Mouse (Mus musculus) MEL (cell line): ENCODE measurements around the gene Nacad. TPM values are rescaled to one million over a fixed set of nuclear protein-coding genes. Genes with fewer than 3 reads are reported as not detected.

Source experiments
- DNase-seq: peaks from one replicate; pipeline ENCODE4 v3.0.0; 2011; ENCODE audit warnings: low read depth, low spot score
- H3K27ac ChIP-seq: 2 replicates; pipeline ENCODE4 v1.5.1; 2012; ENCODE audit warnings: low read depth, mild to moderate bottlenecking, control low read depth, low read length, moderate library complexity; ENCODE audit not compliant: control insufficient read depth
- H3K27me3 ChIP-seq, 2 experiments: fragments of 150-350 bp in 1 of 2; sonication (generic) in 1 of 2; 2 replicates each; pipeline ENCODE4 v1.6.1; 2012; ENCODE audit warnings: low read length in 2 of 2, mild to moderate bottlenecking in 2 of 2, improper control_type of control experiment in 1 of 2, moderate library complexity in 1 of 2; ENCODE audit not compliant: insufficient read depth in 2 of 2, control insufficient read depth in 1 of 2
- H3K36me3 ChIP-seq, 2 experiments: 2 replicates each; pipeline ENCODE4 v1.6.1; 2012 to 2014; ENCODE audit warnings: low read length in 2 of 2, improper control_type of control experiment in 1 of 2, inconsistent platforms in 1 of 2, mild to moderate bottlenecking in 1 of 2; ENCODE audit not compliant: insufficient read depth in 2 of 2, control insufficient read depth in 1 of 2
- H3K4me1 ChIP-seq, 2 experiments: fragments of 150-350 bp in 1 of 2; sonication (generic) in 1 of 2; 2 replicates each; pipeline ENCODE4 v1.6.1; 2012; ENCODE audit warnings: low read length in 2 of 2, improper control_type of control experiment in 1 of 2, mild to moderate bottlenecking in 1 of 2; ENCODE audit not compliant: insufficient read depth in 2 of 2, control insufficient read depth in 1 of 2
- H3K4me3 ChIP-seq, 2 experiments: fragments of 150-350 bp in 1 of 2; sonication (generic) in 1 of 2; 2 replicates each; pipeline ENCODE4 v1.5.1; 2012; ENCODE audit warnings: low read depth in 2 of 2, low read length in 2 of 2, mild to moderate bottlenecking in 2 of 2, moderate library complexity in 2 of 2, control low read depth in 1 of 2, improper control_type of control experiment in 1 of 2; ENCODE audit not compliant: control insufficient read depth in 1 of 2, insufficient read depth in 1 of 2
- H3K79me2 ChIP-seq: 2 replicates; pipeline ENCODE4 v1.6.1; 2012; ENCODE audit warnings: mild to moderate bottlenecking, low read length, moderate library complexity; ENCODE audit not compliant: control insufficient read depth, poor library complexity, insufficient read depth
- H3K9ac ChIP-seq: 2 replicates; pipeline ENCODE4 v1.6.1; 2012; ENCODE audit warnings: low read depth, mild to moderate bottlenecking, control low read depth, low read length, moderate library complexity; ENCODE audit not compliant: control insufficient read depth, poor library complexity, severe bottlenecking
- H3K9me3 ChIP-seq: fragments of 150-350 bp; sonication (generic); replicated peaks from 2 replicates; pipeline ENCODE4 v1.6.1; 2012; ENCODE audit warnings: mild to moderate bottlenecking, low read length, improper control_type of control experiment, moderate library complexity; ENCODE audit not compliant: insufficient read depth
- BHLHE40 ChIP-seq: IDR thresholded peaks from 2 replicates; pipeline ENCODE4 v1.6.1; 2012; ENCODE audit warnings: low read depth, mild to moderate bottlenecking, inconsistent platforms, low read length, improper control_type of control experiment, borderline replicate concordance
- CHD1 ChIP-seq: IDR thresholded peaks from 2 replicates; pipeline ENCODE4 v1.6.1; 2012; ENCODE audit warnings: low read depth, mild to moderate bottlenecking, inconsistent platforms, low read length, improper control_type of control experiment
- CHD2 ChIP-seq: IDR thresholded peaks from 2 replicates; pipeline ENCODE4 v1.6.1; 2011; ENCODE audit warnings: low read length, improper control_type of control experiment
- CTCF ChIP-seq, 3 experiments: IDR thresholded peaks in 2 of 3; conservative IDR thresholded peaks in 1 of 3; 2 replicates each; pipeline ENCODE4 v1.5.1; 2011 to 2012; ENCODE audit warnings: low read length in 3 of 3, low read depth in 2 of 3, mild to moderate bottlenecking in 2 of 3, improper control_type of control experiment in 1 of 3, inconsistent platforms in 1 of 3, mixed read lengths in 1 of 3, moderate library complexity in 1 of 3; ENCODE audit not compliant: control insufficient read depth in 1 of 3, insufficient read depth in 1 of 3, poor library complexity in 1 of 3, severe bottlenecking in 1 of 3
- E2F4 ChIP-seq: IDR thresholded peaks from 2 replicates; pipeline ENCODE4 v1.6.1; 2011; ENCODE audit warnings: low read depth, low read length, improper control_type of control experiment, borderline replicate concordance
- ELF1 ChIP-seq: IDR thresholded peaks from 2 replicates; pipeline ENCODE4 v1.6.1; 2014; ENCODE audit warnings: low read depth, mild to moderate bottlenecking, inconsistent platforms, low read length, improper control_type of control experiment, moderate library complexity
- EP300 ChIP-seq, 2 experiments: IDR thresholded peaks; 2 replicates each; pipeline ENCODE4 v1.6.1; 2011; ENCODE audit warnings: improper control_type of control experiment in 2 of 2, low read length in 2 of 2, low read depth in 1 of 2, mild to moderate bottlenecking in 1 of 2
- GABPA ChIP-seq: IDR thresholded peaks from 2 replicates; pipeline ENCODE4 v1.6.1; 2012; ENCODE audit warnings: low read depth, mild to moderate bottlenecking, inconsistent platforms, low read length, improper control_type of control experiment, moderate library complexity
- HCFC1 ChIP-seq: IDR thresholded peaks from 2 replicates; pipeline ENCODE4 v1.6.1; 2012; ENCODE audit warnings: low read depth, mild to moderate bottlenecking, inconsistent platforms, low read length, improper control_type of control experiment, moderate library complexity
- JUND ChIP-seq: IDR thresholded peaks from 2 replicates; pipeline ENCODE4 v1.6.1; 2011; ENCODE audit warnings: low read depth, mild to moderate bottlenecking, improper control_type of control experiment, low read length
- MAFK ChIP-seq: IDR thresholded peaks from 2 replicates; pipeline ENCODE4 v1.6.1; 2011; ENCODE audit warnings: low read depth, mild to moderate bottlenecking, low read length, improper control_type of control experiment, borderline replicate concordance
- MAX ChIP-seq: IDR thresholded peaks from 2 replicates; pipeline ENCODE4 v1.6.1; 2011; ENCODE audit warnings: low read length, improper control_type of control experiment
- MAZ ChIP-seq: IDR thresholded peaks from 2 replicates; pipeline ENCODE4 v1.6.1; 2012; ENCODE audit warnings: low read depth, mild to moderate bottlenecking, inconsistent platforms, low read length, improper control_type of control experiment
- MEF2A ChIP-seq: IDR thresholded peaks from 2 replicates; pipeline ENCODE4 v1.6.1; 2014; ENCODE audit warnings: low read depth, mild to moderate bottlenecking, inconsistent platforms, low read length, improper control_type of control experiment; ENCODE audit not compliant: poor library complexity, insufficient replicate concordance, severe bottlenecking; ENCODE audit errors: extremely low read depth
- MYB ChIP-seq: IDR thresholded peaks from 2 replicates; pipeline ENCODE4 v1.6.1; 2011; ENCODE audit warnings: mild to moderate bottlenecking, low read depth, low read length, improper control_type of control experiment
- MYC ChIP-seq: IDR thresholded peaks from 2 replicates; pipeline ENCODE4 v1.6.1; 2011; ENCODE audit warnings: low read depth, mild to moderate bottlenecking, low read length, improper control_type of control experiment, moderate library complexity
- NELFE ChIP-seq: IDR thresholded peaks from 2 replicates; pipeline ENCODE4 v1.6.1; 2011; ENCODE audit warnings: low read depth, low read length, improper control_type of control experiment
- NRF1 ChIP-seq: IDR thresholded peaks from 2 replicates; pipeline ENCODE4 v1.6.1; 2014; ENCODE audit warnings: low read depth, mild to moderate bottlenecking, inconsistent platforms, low read length, improper control_type of control experiment, moderate library complexity; ENCODE audit not compliant: poor library complexity, insufficient read depth, severe bottlenecking
- POLR2A ChIP-seq, 2 experiments: IDR thresholded peaks; 2 replicates each; pipeline ENCODE4 v1.6.1; 2011 to 2012; ENCODE audit warnings: low read length in 2 of 2, mild to moderate bottlenecking in 2 of 2, control low read depth in 1 of 2, improper control_type of control experiment in 1 of 2, low read depth in 1 of 2, moderate library complexity in 1 of 2; ENCODE audit not compliant: control insufficient read depth in 1 of 2, insufficient read depth in 1 of 2, poor library complexity in 1 of 2
- POLR2AphosphoS2 ChIP-seq: IDR thresholded peaks from 2 replicates; pipeline ENCODE4 v1.6.1; 2011; ENCODE audit warnings: low read length, improper control_type of control experiment
- POLR2AphosphoS5 ChIP-seq: IDR thresholded peaks from 2 replicates; pipeline ENCODE4 v1.6.1; 2012; ENCODE audit warnings: low read depth, borderline replicate concordance, mild to moderate bottlenecking, inconsistent platforms, low read length, moderate library complexity, mixed read lengths
- RAD21 ChIP-seq: IDR thresholded peaks from 2 replicates; pipeline ENCODE4 v1.6.1; 2011; ENCODE audit warnings: mild to moderate bottlenecking, low read depth, low read length, improper control_type of control experiment
- RCOR1 ChIP-seq: IDR thresholded peaks from 2 replicates; pipeline ENCODE4 v1.6.1; 2012; ENCODE audit warnings: low read depth, mild to moderate bottlenecking, inconsistent platforms, low read length, improper control_type of control experiment
- SIN3A ChIP-seq: IDR thresholded peaks from 2 replicates; pipeline ENCODE4 v1.6.1; 2012; ENCODE audit warnings: low read length, improper control_type of control experiment, inconsistent platforms
- SMC3 ChIP-seq: IDR thresholded peaks from 2 replicates; pipeline ENCODE4 v1.6.1; 2011; ENCODE audit warnings: low read depth, low read length, improper control_type of control experiment
- TAL1 ChIP-seq: IDR thresholded peaks from 2 replicates; pipeline ENCODE4 v1.6.1; 2012; ENCODE audit warnings: mild to moderate bottlenecking, inconsistent platforms, low read length, moderate library complexity, mixed read lengths
- TCF12 ChIP-seq: IDR thresholded peaks from 2 replicates; pipeline ENCODE4 v1.6.1; 2014; ENCODE audit warnings: low read depth, mild to moderate bottlenecking, inconsistent platforms, low read length, improper control_type of control experiment, moderate library complexity
- UBTF ChIP-seq: IDR thresholded peaks from 2 replicates; pipeline ENCODE4 v1.6.1; 2012; ENCODE audit warnings: low read depth, mild to moderate bottlenecking, inconsistent platforms, low read length, improper control_type of control experiment, moderate library complexity, borderline replicate concordance; ENCODE audit not compliant: insufficient read depth
- USF1 ChIP-seq: IDR thresholded peaks from 2 replicates; pipeline ENCODE4 v1.6.1; 2014; ENCODE audit warnings: low read depth, mild to moderate bottlenecking, inconsistent platforms, low read length, improper control_type of control experiment, moderate library complexity
- USF2 ChIP-seq, 2 experiments: IDR thresholded peaks; 2 replicates each; pipeline ENCODE4 v1.6.1; 2011 to 2012; ENCODE audit warnings: improper control_type of control experiment in 2 of 2, low read length in 2 of 2, borderline replicate concordance in 1 of 2, inconsistent platforms in 1 of 2, low read depth in 1 of 2, mild to moderate bottlenecking in 1 of 2; ENCODE audit not compliant: insufficient read depth in 1 of 2
- ZC3H11A ChIP-seq: IDR thresholded peaks from 2 replicates; pipeline ENCODE4 v1.6.1; 2012; ENCODE audit warnings: low read depth, mild to moderate bottlenecking, inconsistent platforms, low read length, improper control_type of control experiment
- ZKSCAN1 ChIP-seq: IDR thresholded peaks from 2 replicates; pipeline ENCODE4 v1.6.1; 2012; ENCODE audit warnings: low read depth, mild to moderate bottlenecking, inconsistent platforms, low read length, improper control_type of control experiment, moderate library complexity
- ZMIZ1 ChIP-seq: IDR thresholded peaks from 2 replicates; pipeline ENCODE4 v1.6.1; 2012; ENCODE audit warnings: low read depth, mild to moderate bottlenecking, inconsistent platforms, low read length, improper control_type of control experiment, moderate library complexity
- ZNF384 ChIP-seq: IDR thresholded peaks from 2 replicates; pipeline ENCODE4 v1.6.1; 2012; ENCODE audit warnings: low read depth, mild to moderate bottlenecking, inconsistent platforms, low read length, improper control_type of control experiment
- polyA plus RNA-seq, 2 experiments: library from polyadenylated mRNA; stranded (reverse) in 1 of 2; unstranded in 1 of 2; fragments of >175 nt in 1 of 2; fragments of >200 nt in 1 of 2; gene quantifications; 2 replicates each; pipeline versions ENCODE4 v1.2.1 to v1.2.4; 2012; ENCODE audit warnings: low replicate concordance in 2 of 2, low read depth in 1 of 2; ENCODE audit not compliant: insufficient read length in 2 of 2, insufficient read depth in 1 of 2, missing spikeins in 1 of 2
- total RNA-seq: library from RNA; depleted of rRNA; stranded (reverse); fragments of 300-350 nt; gene quantifications from 2 replicates; pipeline ENCODE4 v1.2.3, GENCODE M21; 2012

Gene Nacad
- total and polyA plus RNA-seq, 3 experiments, result 0.12 to 0.32 TPM; not detected in 1

GRCm38 (mm10) chr11:6625478-6626387 lies 19.9 kb upstream of the Nacad start, which contains the start of gene Tbrg4:
Tbrg4 (minus strand) TSS chr11:6626067.
- Histone ChIP-seq H3K9me3 (no peaks in the 10 kb centered on the region), H3K27me3 (no peaks in the 10 kb centered on the region), H3K4me1 (peaks cover 11 to 33% of the 10 kb centered on the region in 2 experiments), H3K9ac (peak within 1 kb of the TSS; percentile 92), H3K4me3 (peak within 1 kb of the TSS; percentile 83 to 92), H3K79me2 (peaks cover 51% of the 10 kb centered on the region), H3K27ac (peak within 1 kb of the TSS; percentile 99), H3K36me3 (peaks cover 25 to 34% of the 10 kb centered on the region in 2 experiments)
- peak; percentile 98 for DNase-seq
- TF ChIP-seq RCOR1 (no peak), POLR2A (IDR thresholded peaks at IDR 0.05; ENCODE audit: control insufficient read depth in 1 of 2, insufficient read depth in 1 of 2, low read depth in 1 of 2, low read length in 2 of 2, poor library complexity in 1 of 2) (peak; percentile 87 to 95), NRF1 (peak; percentile 81), MYC (peak; percentile 99), TAL1 (no peak), SMC3 (no peak), E2F4 (peak; percentile 18; the same call in 1 of the 2 replicates), EP300 (IDR thresholded peaks at IDR 0.05; ENCODE audit: low read depth in 1 of 2, low read length in 2 of 2) (peak in 1 of 2 experiments; percentile 23; a peak in 2 of 4 replicates), POLR2AphosphoS2 (peak; percentile 92), CHD1 (no peak), RAD21 (no peak), USF2 (IDR thresholded peaks at IDR 0.05; ENCODE audit: borderline replicate concordance in 1 of 2, insufficient read depth in 1 of 2, low read depth in 1 of 2, low read length in 2 of 2) (no peak), POLR2AphosphoS5 (peak; percentile 94; the same call in 1 of the 2 replicates), CHD2 (no peak), UBTF (0 out of 2 replicates have a peak, but pooled peaks have one; percentile 24), TCF12 (peak; percentile 67), ELF1 (peak; percentile 97), MYB (peak; percentile 28; the same call in 1 of the 2 replicates), SIN3A (peak; percentile 98), MEF2A (peak; percentile 16; the same call in 1 of the 2 replicates), GABPA (no peak), NELFE (peak; percentile 94), HCFC1 (peak; percentile 97), MAFK (no peak), ZNF384 (peak; percentile 73), ZC3H11A (no peak), MAX (peak; percentile 96), ZMIZ1 (peak; percentile 59; the same call in 1 of the 2 replicates), ZKSCAN1 (no peak), CTCF (IDR thresholded peaks at IDR 0.05 in 2 of 3, conservative IDR thresholded peaks at IDR 0.05 in 1 of 3; ENCODE audit: control insufficient read depth in 1 of 3, insufficient read depth in 1 of 3, low read depth in 2 of 3, low read length in 3 of 3, poor library complexity in 1 of 3, severe bottlenecking in 1 of 3) (no peak), USF1 (no peak; the same call in 1 of the 2 replicates), BHLHE40 (no peak), MAZ (no peak; the same call in 1 of the 2 replicates), JUND (no peak)
